Mouse (Mus musculus) liver, embryonic 14.5 days (tissue): ENCODE data around the gene Fam217a.

Source experiments
- CTCF ChIP-seq: IDR thresholded peaks from 2 replicates; pipeline ENCODE4 v1.5.1; 2016; ENCODE audit warnings: antibody characterized with exemption, low read depth, control low read depth
- EP300 ChIP-seq: IDR thresholded peaks from 2 replicates; pipeline ENCODE4 v1.6.1; 2016; ENCODE audit warnings: antibody characterized with exemption, low read depth

GRCm38 (mm10) chr13:34876481-34876880 is 47.6 kb downstream of the Fam217a start:
- TF ChIP-seq CTCF, result no peak
- TF ChIP-seq EP300, result peak; percentile 48
